13 mouse cellular contexts compared by ENCODE assay signal in the genomic region with DNA sequence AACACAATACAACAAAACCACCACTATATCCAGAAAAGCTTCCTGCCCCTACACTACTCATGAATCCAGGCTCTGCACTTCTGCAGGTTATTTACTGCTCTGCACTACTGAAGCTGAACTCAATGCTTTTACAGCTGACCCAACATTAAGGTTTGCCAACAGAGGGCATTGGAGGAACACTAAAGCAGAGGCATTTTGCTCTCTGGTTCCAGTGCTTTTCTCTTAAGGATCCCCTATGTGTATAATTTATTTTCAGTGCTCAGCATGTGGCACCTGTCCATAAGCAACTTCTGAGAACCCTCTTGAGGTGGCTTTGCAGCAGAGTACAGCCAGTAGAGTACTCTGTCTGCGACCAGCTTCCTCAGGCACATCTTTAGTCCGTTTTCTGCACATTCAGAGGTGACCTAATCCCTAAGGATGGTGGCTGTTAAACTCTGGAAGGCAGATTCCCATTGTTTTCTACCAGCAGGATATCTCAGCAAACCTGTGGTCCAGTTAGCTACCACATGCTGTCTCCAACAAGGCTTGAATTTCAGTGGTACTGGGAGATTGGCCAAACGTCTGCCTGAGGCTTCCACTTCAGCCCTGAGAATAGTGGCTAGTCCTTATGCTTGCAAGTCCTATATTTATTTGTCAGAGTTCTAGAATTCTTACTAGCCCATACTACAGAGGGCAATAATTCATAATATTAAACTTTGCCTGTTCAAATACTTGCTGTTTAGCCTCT.
A peak's percentile ranks its signal among the peaks of the same experiment; 100 is the strongest.
DNase-seq lines count a peak whose midpoint lies in the region; ATAC-seq and TF ChIP-seq lines count a peak whose summit lies in the region.
"Had no signal": no experiment of that assay in that cellular context is flagged by ENCODE, and none has a peak within 500 bp of the region (broad histone marks: within the 10 kb centered on the region; RNA-seq: fewer than 3 reads in every experiment).

No protein-coding gene starts in this region.

- H3K27me3 ChIP-seq in forebrain, postnatal 0 days (ENCODE audit: insufficient read depth, low read length), result no peaks in the 10 kb centered on the region
- H3K27me3 ChIP-seq in forebrain, embryonic 16.5 days (replicated peaks; ENCODE audit: control insufficient read depth, insufficient read depth, low read length), result no peaks in the 10 kb centered on the region
- H3K27me3 ChIP-seq: embryonic facial prominence, embryonic 13.5 days; hindbrain, embryonic 15.5 days; lung, embryonic 15.5 days had no signal

- no peak overlapping the region for H3K9ac ChIP-seq in forebrain, postnatal 0 days
- no peak overlapping the region for H3K9ac ChIP-seq in forebrain, embryonic 16.5 days (replicated peaks; ENCODE audit: low read depth, low read length)
- H3K9ac ChIP-seq: embryonic facial prominence, embryonic 13.5 days; hindbrain, embryonic 15.5 days; lung, embryonic 15.5 days had no signal

- no peak for TF ChIP-seq POLR2A in brain, embryonic 14.5 days (IDR thresholded peaks at IDR 0.05; ENCODE audit: borderline replicate concordance, extremely low read depth, insufficient read depth, insufficient read length, poor library complexity, severe bottlenecking)

- no peaks in the 10 kb centered on the region for H3K9me3 ChIP-seq in forebrain, postnatal 0 days (ENCODE audit: low read length)
- H3K9me3 ChIP-seq in forebrain, embryonic 16.5 days (ENCODE audit: control insufficient read depth, low read length), result no peaks in the 10 kb centered on the region
- H3K9me3 ChIP-seq: embryonic facial prominence, embryonic 13.5 days; hindbrain, embryonic 15.5 days; lung, embryonic 15.5 days had no signal

- no peaks in the 10 kb centered on the region for H3K4me1 ChIP-seq in forebrain, postnatal 0 days (ENCODE audit: insufficient read depth)
- H3K4me1 ChIP-seq in forebrain, embryonic 16.5 days (replicated peaks; ENCODE audit: control insufficient read depth, insufficient read depth, low read length), result no peaks in the 10 kb centered on the region
- H3K4me1 ChIP-seq: embryonic facial prominence, embryonic 13.5 days; hindbrain, embryonic 15.5 days; lung, embryonic 15.5 days had no signal

- no peak for ATAC-seq in forebrain, postnatal 0 days
- ATAC-seq in forebrain, embryonic 16.5 days, result no peak
- ATAC-seq in erythroid progenitor cell, adult 5-6 weeks (replicated peaks; ENCODE audit: low FRiP score, poor library complexity, severe bottlenecking), result no peak

- no peak overlapping the region for H3K4me2 ChIP-seq in forebrain, postnatal 0 days (ENCODE audit: low read depth)
- H3K4me2 ChIP-seq in forebrain, embryonic 16.5 days (ENCODE audit: low read length), result no peak overlapping the region
- H3K4me2 ChIP-seq: embryonic facial prominence, embryonic 13.5 days; hindbrain, embryonic 15.5 days; lung, embryonic 15.5 days had no signal

- H3K4me3 ChIP-seq in forebrain, postnatal 0 days (ENCODE audit: low read depth, low read length), result no peak overlapping the region
- no peak overlapping the region for H3K4me3 ChIP-seq in forebrain, embryonic 16.5 days (replicated peaks; ENCODE audit: low read length)
- H3K4me3 ChIP-seq in layer of hippocampus, adult 2 months, result no peak overlapping the region
- H3K4me3 ChIP-seq: embryonic facial prominence, embryonic 13.5 days; hindbrain, embryonic 15.5 days; lung, embryonic 15.5 days had no signal

- H3K27ac ChIP-seq in forebrain, postnatal 0 days (ENCODE audit: low read depth, low read length), result no peak overlapping the region
- no peak overlapping the region for H3K27ac ChIP-seq in forebrain, embryonic 16.5 days (ENCODE audit: low read length)
- no peak overlapping the region for H3K27ac ChIP-seq in layer of hippocampus, adult 2 months
- H3K27ac ChIP-seq: embryonic facial prominence, embryonic 13.5 days; hindbrain, embryonic 15.5 days; lung, embryonic 15.5 days had no signal

- 12% methylated on average over 3 of the region's 3 CpGs for WGBS in forebrain, postnatal 0 days
- 18% methylated on average over 3 of the region's 3 CpGs for WGBS in forebrain, embryonic 16.5 days

- peak; percentile 2 for DNase-seq in forebrain, postnatal 0 days
- no peak for DNase-seq in layer of hippocampus, adult 2 months (ENCODE audit: low spot score in 2 of 2)
- no peak for DNase-seq in layer of hippocampus, postnatal 25 days (ENCODE audit: extremely low spot score in 1 of 2, low spot score in 1 of 2)
- DNase-seq in brain, embryonic 14.5 days (ENCODE audit: low read depth), result peak; percentile 17
- DNase-seq in lung, postnatal 25 days (ENCODE audit: low spot score), result peak; percentile 21
- DNase-seq in adrenal gland, adult 8-10 months, result no peak
- DNase-seq: adrenal gland, adult 2 months; right cerebral cortex, postnatal 25 days had no signal

- TF ChIP-seq CTCF in forebrain, postnatal 0 days (IDR thresholded peaks at IDR 0.05; ENCODE audit: low read depth), result 0 out of 2 replicates have a peak, but pooled peaks have one; percentile 4
- TF ChIP-seq CTCF in layer of hippocampus, adult 2 months (conservative IDR thresholded peaks at IDR 0.05), result peak; percentile 56
- no peak for TF ChIP-seq CTCF in brain, embryonic 14.5 days (IDR thresholded peaks at IDR 0.05; ENCODE audit: borderline replicate concordance, extremely low read depth, insufficient read depth, insufficient read length)

- no peaks in the 10 kb centered on the region for H3K36me3 ChIP-seq in forebrain, postnatal 0 days (ENCODE audit: insufficient read depth)
- H3K36me3 ChIP-seq in forebrain, embryonic 16.5 days (ENCODE audit: control insufficient read depth, insufficient read depth), result no peaks in the 10 kb centered on the region
- H3K36me3 ChIP-seq: embryonic facial prominence, embryonic 13.5 days; hindbrain, embryonic 15.5 days; lung, embryonic 15.5 days had no signal

Comparison
In these comparisons a context has a peak if more than half of its experiments do, and no peak if none do; other contexts are left out.
1. DNase-seq: peak in forebrain, postnatal 0 days (single experiment), brain, embryonic 14.5 days (single experiment) and lung, postnatal 25 days (single experiment); none in layer of hippocampus, adult 2 months (0 of 2), layer of hippocampus, postnatal 25 days (0 of 2) and adrenal gland, adult 8-10 months (single experiment).